Mouse (Mus musculus) urinary bladder, adult 18-20 months (tissue): ENCODE results near the gene Eif4enif1.

Experiments
- DNase-seq, 2 experiments: peaks; one replicate each; pipeline ENCODE4 v3.0.0; 2022; ENCODE audit warnings: low spot score in 2 of 2, mixed read lengths in 2 of 2

The Eif4enif1 gene

GRCm38 (mm10) chr11:3266079-3266685, 64.0 kb downstream of the Eif4enif1 start, which contains the start of gene Drg1:
Drg1 (minus strand) TSS chr11:3266415.
- peak; percentile 89 to 91 for DNase-seq

- DNase-seq, result no peak
Measured at GRCm38 (mm10) chr11:3267133-3267532, 64.9 kb downstream of the Eif4enif1 start.

GRCm38 (mm10) chr11:3269241-3269640, 67.0 kb downstream of the Eif4enif1 start:
- DNase-seq, result no peak

- no peak for DNase-seq
Measured at GRCm38 (mm10) chr11:3278351-3278750, 76.2 kb downstream of the Eif4enif1 start.

- no peak for DNase-seq
Measured at GRCm38 (mm10) chr11:3279729-3280128, 77.5 kb downstream of the Eif4enif1 start.

- DNase-seq, result no peak
Measured at GRCm38 (mm10) chr11:3282887-3283286, 80.7 kb downstream of the Eif4enif1 start.

- DNase-seq, result no peak
Measured at GRCm38 (mm10) chr11:3283645-3284044, 81.5 kb downstream of the Eif4enif1 start.

- no peak for DNase-seq
Measured at GRCm38 (mm10) chr11:3285940-3286339, 83.7 kb downstream of the Eif4enif1 start.

GRCm38 (mm10) chr11:3287131-3287530, 84.9 kb downstream of the Eif4enif1 start:
- DNase-seq, result no peak

- no peak for DNase-seq
Measured at GRCm38 (mm10) chr11:3287921-3288320, 85.7 kb downstream of the Eif4enif1 start.

- peak; percentile 34 to 67 for DNase-seq
Measured at GRCm38 (mm10) chr11:3288521-3289301, 86.5 kb downstream of the Eif4enif1 start, which contains the start of gene Patz1. Patz1 (plus strand) TSS chr11:3288874.

GRCm38 (mm10) chr11:3289302-3289802, 87.2 kb downstream of the Eif4enif1 start:
- DNase-seq, result peak in 1 of 2 experiments; percentile 38

- DNase-seq, result peak; percentile 56 to 76
Measured at GRCm38 (mm10) chr11:3289803-3290639, 87.8 kb downstream of the Eif4enif1 start.

GRCm38 (mm10) chr11:3290640-3291310, 88.6 kb downstream of the Eif4enif1 start:
- DNase-seq, result peak; percentile 41 to 67

- DNase-seq, result peak in 1 of 2 experiments; percentile 45
Measured at GRCm38 (mm10) chr11:3291311-3292061, 89.3 kb downstream of the Eif4enif1 start.

GRCm38 (mm10) chr11:3292062-3292421, 89.8 kb downstream of the Eif4enif1 start:
- peak; percentile 48 to 70 for DNase-seq

- DNase-seq, result peak; percentile 30 to 54
Measured at GRCm38 (mm10) chr11:3292711-3293249, 90.6 kb downstream of the Eif4enif1 start.

- DNase-seq, result no peak
Measured at GRCm38 (mm10) chr11:3293361-3293760, 91.2 kb downstream of the Eif4enif1 start.
